Mouse (Mus musculus) embryo, embryonic 10 days (tissue): ENCODE results near the gene Zfp119b.
A peak's percentile ranks its signal among the peaks of the same experiment; 100 is the strongest.
"Not testable (repeated sequence)": the region's sequence is repeated elsewhere in the genome, so short reads cannot be mapped to it uniquely, and the experiment has no call there.

ENCODE experiments used
- DNase-seq: peaks from one replicate; pipeline ENCODE4 v3.0.0-alpha.2; 2015; ENCODE audit warnings: low spot score

Gene Zfp119b

GRCm38 (mm10) chr17:55957726-55958583 is 8.7 kb upstream of the Zfp119b start:
- no peak for DNase-seq

- peak; percentile 84 for DNase-seq
Observed at GRCm38 (mm10) chr17:55957168-55957567, 7.9 kb upstream of the Zfp119b start.

GRCm38 (mm10) chr17:55956591-55956990 is 7.3 kb upstream of the Zfp119b start:
- DNase-seq: no peak

GRCm38 (mm10) chr17:55956129-55956528 is 6.8 kb upstream of the Zfp119b start:
- DNase-seq: peak; percentile 78

- DNase-seq: no peak
Observed at GRCm38 (mm10) chr17:55954229-55954628, 4.9 kb upstream of the Zfp119b start.

GRCm38 (mm10) chr17:55953751-55954150 is 4.5 kb upstream of the Zfp119b start:
- DNase-seq: no peak

- DNase-seq: no peak
Observed at GRCm38 (mm10) chr17:55952447-55953027, 3.2 kb upstream of the Zfp119b start, which contains the start of gene Ebi3. TSS of gene Ebi3 (plus strand) at chr17:55952640.

GRCm38 (mm10) chr17:55952041-55952440 is 2.7 kb upstream of the Zfp119b start:
- DNase-seq: no peak

- DNase-seq: no peak
Observed at GRCm38 (mm10) chr17:55950601-55951000, 1.3 kb upstream of the Zfp119b start.

- no peak for DNase-seq
Observed at GRCm38 (mm10) chr17:55948647-55949046, 653 bp downstream of the Zfp119b start.

GRCm38 (mm10) chr17:55945696-55946095 is 3.6 kb downstream of the Zfp119b start:
- DNase-seq: no peak

GRCm38 (mm10) chr17:55944866-55945682 is 4.2 kb downstream of the Zfp119b start:
- DNase-seq: peak; percentile 85

- DNase-seq: peak; percentile 32
Observed at GRCm38 (mm10) chr17:55944387-55944865, 4.9 kb downstream of the Zfp119b start.

- no peak for DNase-seq
Observed at GRCm38 (mm10) chr17:55933191-55933590, 16.1 kb downstream of the Zfp119b start.

GRCm38 (mm10) chr17:55932635-55933034 is 16.7 kb downstream of the Zfp119b start:
- DNase-seq: no peak

GRCm38 (mm10) chr17:55931553-55932502 is 17.5 kb downstream of the Zfp119b start:
- DNase-seq: peak; percentile 81

- DNase-seq: no peak
Observed at GRCm38 (mm10) chr17:55906669-55907068, 42.6 kb downstream of the Zfp119b start.

GRCm38 (mm10) chr17:55904131-55904530 is 45.2 kb downstream of the Zfp119b start:
- no peak for DNase-seq

- DNase-seq: no peak
Observed at GRCm38 (mm10) chr17:55903687-55904086, 45.6 kb downstream of the Zfp119b start.

GRCm38 (mm10) chr17:55903087-55903486 is 46.2 kb downstream of the Zfp119b start:
- no peak for DNase-seq

GRCm38 (mm10) chr17:55892406-55892955 is 56.8 kb downstream of the Zfp119b start:
- not testable (repeated sequence) for DNase-seq
